Comparison of ENCODE assay signal across 8 mouse cellular contexts in the genomic region with DNA sequence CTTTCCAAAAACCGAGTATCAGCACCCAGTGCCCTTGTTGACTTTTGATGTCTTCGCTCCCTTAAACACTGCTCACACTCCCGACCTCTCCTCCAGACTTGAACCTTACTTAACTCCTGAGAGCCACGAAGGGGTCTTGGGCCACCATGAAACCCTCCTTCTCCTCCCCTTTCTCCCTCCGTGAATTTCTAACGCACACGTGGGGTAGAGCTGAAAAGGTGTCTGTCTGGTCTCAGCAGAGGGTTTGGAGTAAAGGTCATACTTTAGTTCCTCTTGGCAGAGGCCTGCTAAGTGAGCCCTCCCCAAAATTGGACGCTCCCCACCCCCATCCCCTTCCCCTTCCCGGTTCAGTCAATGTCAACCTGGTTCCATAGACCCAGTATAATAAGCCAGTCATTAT. TPM values are rescaled to one million over a fixed set of nuclear protein-coding genes. Genes with fewer than 3 reads are reported as not detected.
DNase-seq lines count a peak whose midpoint lies in the region; ATAC-seq and TF ChIP-seq lines count a peak whose summit lies in the region.

No protein-coding gene starts in this region.

- H3K4me3 ChIP-seq in cerebellum, adult 2 months (replicated peaks; ENCODE audit: insufficient read depth, low read depth, low read length), result peak overlapping the region; percentile 80
- peak overlapping the region; percentile 83 for H3K4me3 ChIP-seq in ES-Bruce4 (ENCODE audit: low read depth, low read length)
- peak overlapping the region; percentile 97 for H3K4me3 ChIP-seq in heart, embryonic 11.5 days (ENCODE audit: low read depth, low read length)
- peak overlapping the region; percentile 90 for H3K4me3 ChIP-seq in midbrain, embryonic 14.5 days (replicated peaks; ENCODE audit: low read depth, low read length)

- peak overlapping the region; percentile 53 for H3K9ac ChIP-seq in ES-Bruce4 (ENCODE audit: low read depth, poor library complexity, severe bottlenecking)
- H3K9ac ChIP-seq in heart, embryonic 11.5 days (ENCODE audit: low read depth, low read length), result peak overlapping the region; percentile 72
- H3K9ac ChIP-seq in midbrain, embryonic 14.5 days (replicated peaks; ENCODE audit: low read length), result peak overlapping the region; percentile 68

- no peak for TF ChIP-seq CTCF in cerebellum, adult 2 months (IDR thresholded peaks at IDR 0.05; ENCODE audit: borderline replicate concordance, insufficient read depth, low read depth, low read length)
- TF ChIP-seq CTCF in ES-Bruce4 (IDR thresholded peaks at IDR 0.05; ENCODE audit: low read depth, low read length), result no peak

- no peak for TF ChIP-seq POLR2A in cerebellum, adult 2 months (IDR thresholded peaks at IDR 0.05; ENCODE audit: borderline replicate concordance, insufficient read depth, low read length)
- TF ChIP-seq POLR2A in ES-Bruce4 (IDR thresholded peaks at IDR 0.05; ENCODE audit: insufficient read depth, low read length), result no peak

- 3% methylated on average over 9 of the region's 9 CpGs for WGBS in cerebellum, adult 2 months
- 3% methylated on average over 9 of the region's 9 CpGs for WGBS in heart, embryonic 11.5 days (ENCODE audit: insufficient replicate concordance)
- under 1% methylated on average over 9 of the region's 9 CpGs for WGBS in midbrain, embryonic 14.5 days

- no peak for ATAC-seq in heart, embryonic 11.5 days (replicated peaks; ENCODE audit: insufficient number of reproducible peaks, low FRiP score, low TSS enrichment)
- ATAC-seq in midbrain, embryonic 14.5 days (ENCODE audit: low FRiP score, low TSS enrichment), result no peak

- H3K36me3 ChIP-seq in ES-Bruce4 (ENCODE audit: control insufficient read depth, insufficient read depth, low read length, poor library complexity, severe bottlenecking), result no peaks in the 10 kb centered on the region
- H3K36me3 ChIP-seq in heart, embryonic 11.5 days (ENCODE audit: control insufficient read depth, insufficient read depth, low read length), result no peaks in the 10 kb centered on the region
- H3K36me3 ChIP-seq in midbrain, embryonic 14.5 days (ENCODE audit: control insufficient read depth, insufficient read depth, low read length), result no peaks in the 10 kb centered on the region

- H3K4me1 ChIP-seq in cerebellum, adult 2 months (ENCODE audit: control insufficient read depth, insufficient read depth, low read length), result no peaks in the 10 kb centered on the region
- H3K4me1 ChIP-seq in ES-Bruce4 (ENCODE audit: control insufficient read depth, insufficient read depth, low read length), result no peaks in the 10 kb centered on the region
- H3K4me1 ChIP-seq in heart, embryonic 11.5 days (ENCODE audit: control insufficient read depth, insufficient read depth, low read length), result peaks cover 3% of the 10 kb centered on the region; the same call in 1 of the 2 replicates
- H3K4me1 ChIP-seq in midbrain, embryonic 14.5 days (ENCODE audit: control insufficient read depth, insufficient read depth, low read length), result peaks cover 11% of the 10 kb centered on the region; the same call in 1 of the 2 replicates

- H3K27me3 ChIP-seq in cerebellum, adult 2 months (ENCODE audit: control insufficient read depth, insufficient read depth, low read length), result no peaks in the 10 kb centered on the region
- no peaks in the 10 kb centered on the region for H3K27me3 ChIP-seq in ES-Bruce4 (ENCODE audit: control insufficient read depth, insufficient read depth, low read length, poor library complexity, severe bottlenecking)
- H3K27me3 ChIP-seq in heart, embryonic 11.5 days (ENCODE audit: control insufficient read depth, insufficient read depth, low read length), result no peaks in the 10 kb centered on the region
- H3K27me3 ChIP-seq in midbrain, embryonic 14.5 days (ENCODE audit: control insufficient read depth, insufficient read depth, low read length), result no peaks in the 10 kb centered on the region

- peak overlapping the region; percentile 45; the same call in 1 of the 2 replicates for H3K27ac ChIP-seq in cerebellum, adult 2 months (ENCODE audit: insufficient read depth, low read length)
- no peak overlapping the region for H3K27ac ChIP-seq in ES-Bruce4 (ENCODE audit: insufficient read depth, low read length)
- H3K27ac ChIP-seq in heart, embryonic 11.5 days (ENCODE audit: low read depth, low read length), result peak overlapping the region; percentile 80
- H3K27ac ChIP-seq in midbrain, embryonic 14.5 days (replicated peaks; ENCODE audit: low read depth, low read length), result no peak overlapping the region

- H3K4me2 ChIP-seq in heart, embryonic 11.5 days, result peak overlapping the region; percentile 78
- peak overlapping the region; percentile 60 for H3K4me2 ChIP-seq in midbrain, embryonic 14.5 days (ENCODE audit: low read length)

- no peak for TF ChIP-seq EP300 in ES-Bruce4 (IDR thresholded peaks at IDR 0.05; ENCODE audit: insufficient read depth, low read depth, low read length)

- no peak for DNase-seq in cerebellum, adult 2 months
- DNase-seq in cerebellum, adult 9-10 months, result no peak
- peak; percentile 53 for DNase-seq in kidney, postnatal 14 days
- no peak for DNase-seq in midbrain, embryonic 14.5 days
- DNase-seq in right cerebral cortex, postnatal 25 days, result no peak
- DNase-seq in frontal cortex, postnatal 14 days (ENCODE audit: low spot score in 2 of 2), result no peak

- H3K9me3 ChIP-seq in ES-Bruce4 (replicated peaks; ENCODE audit: control insufficient read depth, insufficient read depth, low read length, poor library complexity, severe bottlenecking), result no peaks in the 10 kb centered on the region
- no peaks in the 10 kb centered on the region for H3K9me3 ChIP-seq in heart, embryonic 11.5 days (replicated peaks; ENCODE audit: control insufficient read depth, low read length)
- no peaks in the 10 kb centered on the region for H3K9me3 ChIP-seq in midbrain, embryonic 14.5 days (ENCODE audit: control insufficient read depth, low read length)

RNA-seq across cellular contexts. Expression of gene Mpc2, which starts 1.2 kb away (rescaled TPM):
- 176 and 187 TPM in 2 replicates for polyA plus RNA-seq in cerebellum, adult 2 months (2012; rRNA removed)
- 13.8 and 14.8 TPM in 2 replicates for polyA plus RNA-seq in ES-Bruce4 (2011; ENCODE audit: insufficient read depth, insufficient read length, low read depth, missing spikeins)
- polyA plus RNA-seq in heart, embryonic 11.5 days (2014; fragmentation: Nextera tagmentation; extraction: Ambion mirVana), result 212 and 216 TPM in 2 replicates
- polyA plus RNA-seq in midbrain, embryonic 14.5 days (2014; fragmentation: Nextera tagmentation; extraction: Ambion mirVana), result 208 and 224 TPM in 2 replicates

RNA-seq across cellular contexts. Expression of gene Dcaf6, which starts 1.4 kb away (rescaled TPM):
- 46.6 and 47.7 TPM in 2 replicates for polyA plus RNA-seq in cerebellum, adult 2 months (2012; rRNA removed)
- polyA plus RNA-seq in ES-Bruce4 (2011; ENCODE audit: insufficient read depth, insufficient read length, low read depth, missing spikeins), result 17.6 and 19.0 TPM in 2 replicates
- 18.9 and 19.6 TPM in 2 replicates for polyA plus RNA-seq in heart, embryonic 11.5 days (2014; fragmentation: Nextera tagmentation; extraction: Ambion mirVana)
- polyA plus RNA-seq in midbrain, embryonic 14.5 days (2014; fragmentation: Nextera tagmentation; extraction: Ambion mirVana), result 14.9 and 18.5 TPM in 2 replicates

RNA-seq across cellular contexts. Expression of gene Adcy10, which starts 23.3 kb away (rescaled TPM):
- 0.22 and 0.28 TPM in 2 replicates for polyA plus RNA-seq in cerebellum, adult 2 months (2012; rRNA removed)
- not detected in 2 replicates for polyA plus RNA-seq in ES-Bruce4 (2011; ENCODE audit: insufficient read depth, insufficient read length, low read depth, missing spikeins)
- not detected in 2 replicates for polyA plus RNA-seq in heart, embryonic 11.5 days (2014; fragmentation: Nextera tagmentation; extraction: Ambion mirVana)
- 0.13 and 0.57 TPM in 2 replicates for polyA plus RNA-seq in midbrain, embryonic 14.5 days (2014; fragmentation: Nextera tagmentation; extraction: Ambion mirVana)

Comparison
In these comparisons a context has a peak if more than half of its experiments do, and no peak if none do; other contexts are left out.
1. H3K27ac ChIP-seq: peak in cerebellum, adult 2 months (single experiment) and heart, embryonic 11.5 days (single experiment); none in ES-Bruce4 (single experiment) and midbrain, embryonic 14.5 days (single experiment).
2. RNA of gene Mpc2, which starts 1.2 kb away (polyA plus RNA-seq): 212 to 216 TPM in heart, embryonic 11.5 days, 208 to 224 TPM in midbrain, embryonic 14.5 days and 176 to 187 TPM in cerebellum, adult 2 months; 13.8 to 14.8 TPM in ES-Bruce4; every median in the first group is over 10 times any median in the second.
3. Peak in every context shown above with its lines, with median percentiles within 50 percentile points of each other: H3K4me3 ChIP-seq and H3K9ac ChIP-seq.